11 mouse cellular contexts compared by ENCODE assay signal in the genomic region with DNA sequence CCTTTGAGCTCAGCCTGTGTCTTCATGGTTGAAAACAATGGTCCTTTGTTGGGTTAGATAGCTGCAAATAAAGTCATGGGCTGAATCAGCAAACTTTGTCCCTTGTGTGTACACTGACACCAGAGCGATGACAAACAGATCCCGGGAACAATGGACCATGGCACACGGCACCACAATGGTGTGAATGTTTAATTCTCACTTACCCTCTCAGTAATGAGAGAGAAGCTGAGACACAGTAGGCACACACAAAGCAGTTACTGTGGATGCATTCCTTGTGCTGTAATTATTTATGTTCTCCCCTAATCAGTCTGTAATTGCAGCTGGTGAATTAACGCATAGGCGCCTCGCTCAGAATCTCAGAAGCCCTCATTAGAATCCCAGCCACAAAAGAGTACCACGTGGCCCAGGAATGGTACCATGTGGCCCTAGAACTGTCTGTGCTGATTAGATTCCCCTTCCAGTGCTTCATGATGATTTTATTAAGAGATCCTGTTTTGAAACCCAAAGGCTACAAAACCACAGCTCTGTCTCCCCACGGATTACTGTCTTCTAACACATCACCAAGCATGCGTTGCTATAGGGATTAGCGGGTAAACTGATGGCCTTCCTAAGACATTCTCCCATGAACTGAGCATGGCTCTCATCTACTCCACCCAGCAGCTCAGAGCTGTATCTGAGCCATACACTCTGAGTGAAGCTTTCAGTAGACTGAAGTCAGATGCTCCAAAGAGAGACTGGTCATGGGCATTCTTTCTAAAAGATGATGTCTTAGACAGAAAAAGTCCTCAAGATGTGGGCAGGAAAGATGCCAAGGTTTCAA.
DNase-seq lines count a peak whose midpoint lies in the region; ATAC-seq and TF ChIP-seq lines count a peak whose summit lies in the region.
"Had no signal": no experiment of that assay in that cellular context is flagged by ENCODE, and none has a peak within 500 bp of the region (broad histone marks: within the 10 kb centered on the region; RNA-seq: fewer than 3 reads in every experiment).

No protein-coding gene starts in this region.

- no peak for TF ChIP-seq CTCF in midbrain, postnatal 0 days (IDR thresholded peaks at IDR 0.05)

- ATAC-seq in embryonic facial prominence, embryonic 13.5 days (ENCODE audit: insufficient number of reproducible peaks, insufficient read depth, low FRiP score, low TSS enrichment, low read depth), result no peak
- no peak for ATAC-seq in midbrain, postnatal 0 days (ENCODE audit: low FRiP score)
- no peak for ATAC-seq in midbrain, embryonic 16.5 days
- ATAC-seq in hindbrain, embryonic 13.5 days (ENCODE audit: low FRiP score), result peak; percentile 28; the same call in 1 of the 2 replicates
- ATAC-seq: lung, postnatal 0 days had no signal

- 0 out of 2 replicates have a peak overlapping the region, but pooled peaks have one; percentile 12 for H3K27ac ChIP-seq in embryonic facial prominence, embryonic 13.5 days
- H3K27ac ChIP-seq in embryonic facial prominence, embryonic 10.5 days (replicated peaks), result no peak overlapping the region
- no peak overlapping the region for H3K27ac ChIP-seq in midbrain, postnatal 0 days (ENCODE audit: low read depth, low read length)
- H3K27ac ChIP-seq in midbrain, embryonic 16.5 days (ENCODE audit: low read length), result no peak overlapping the region
- 0 out of 2 replicates have a peak overlapping the region, but pooled peaks have one; percentile 10 for H3K27ac ChIP-seq in hindbrain, embryonic 13.5 days
- H3K27ac ChIP-seq in heart, embryonic 10.5 days, result no peak overlapping the region
- H3K27ac ChIP-seq: heart, embryonic 15.5 days had no signal

- no peak overlapping the region for H3K4me3 ChIP-seq in embryonic facial prominence, embryonic 13.5 days
- H3K4me3 ChIP-seq in embryonic facial prominence, embryonic 10.5 days, result no peak overlapping the region
- no peak overlapping the region for H3K4me3 ChIP-seq in midbrain, postnatal 0 days (ENCODE audit: low read depth, low read length)
- H3K4me3 ChIP-seq in midbrain, embryonic 16.5 days (ENCODE audit: low read depth, low read length), result no peak overlapping the region
- no peak overlapping the region for H3K4me3 ChIP-seq in hindbrain, embryonic 13.5 days
- no peak overlapping the region for H3K4me3 ChIP-seq in heart, embryonic 10.5 days
- H3K4me3 ChIP-seq: heart, embryonic 15.5 days had no signal

- no peak overlapping the region for H3K9ac ChIP-seq in embryonic facial prominence, embryonic 13.5 days
- H3K9ac ChIP-seq in midbrain, postnatal 0 days (replicated peaks; ENCODE audit: low read length, poor library complexity, severe bottlenecking), result no peak overlapping the region
- H3K9ac ChIP-seq in midbrain, embryonic 16.5 days (ENCODE audit: low read depth, low read length), result no peak overlapping the region
- H3K9ac ChIP-seq in hindbrain, embryonic 13.5 days, result no peak overlapping the region
- H3K9ac ChIP-seq: heart, embryonic 15.5 days had no signal

- WGBS in embryonic facial prominence, embryonic 13.5 days, result 55% methylated on average over 10 of the region's 10 CpGs
- WGBS in embryonic facial prominence, embryonic 10.5 days, result 71% methylated on average over 10 of the region's 10 CpGs
- WGBS in midbrain, postnatal 0 days, result 58% methylated on average over 10 of the region's 10 CpGs
- WGBS in midbrain, embryonic 16.5 days, result 44% methylated on average over 10 of the region's 10 CpGs
- 45% methylated on average over 10 of the region's 10 CpGs for WGBS in hindbrain, embryonic 13.5 days
- WGBS in heart, embryonic 10.5 days, result 79% methylated on average over 10 of the region's 10 CpGs

- no peaks in the 10 kb centered on the region for H3K27me3 ChIP-seq in embryonic facial prominence, embryonic 13.5 days
- H3K27me3 ChIP-seq in embryonic facial prominence, embryonic 10.5 days (replicated peaks; ENCODE audit: low read depth, poor library complexity, severe bottlenecking), result no peaks in the 10 kb centered on the region
- no peaks in the 10 kb centered on the region for H3K27me3 ChIP-seq in midbrain, postnatal 0 days (ENCODE audit: insufficient read depth, low read length)
- no peaks in the 10 kb centered on the region for H3K27me3 ChIP-seq in midbrain, embryonic 16.5 days (ENCODE audit: control insufficient read depth, insufficient read depth, low read depth, low read length)
- H3K27me3 ChIP-seq in hindbrain, embryonic 13.5 days, result peaks cover 3% of the 10 kb centered on the region; the same call in 1 of the 2 replicates
- no peaks in the 10 kb centered on the region for H3K27me3 ChIP-seq in heart, embryonic 10.5 days (ENCODE audit: insufficient read depth, poor library complexity, severe bottlenecking)
- H3K27me3 ChIP-seq: heart, embryonic 15.5 days had no signal

- no peak overlapping the region for H3K4me2 ChIP-seq in embryonic facial prominence, embryonic 13.5 days
- H3K4me2 ChIP-seq in midbrain, postnatal 0 days (ENCODE audit: low read depth, low read length, poor library complexity, severe bottlenecking), result no peak overlapping the region
- no peak overlapping the region for H3K4me2 ChIP-seq in midbrain, embryonic 16.5 days (ENCODE audit: low read length)
- no peak overlapping the region for H3K4me2 ChIP-seq in hindbrain, embryonic 13.5 days
- H3K4me2 ChIP-seq: heart, embryonic 15.5 days had no signal

- no peak for DNase-seq in embryonic facial prominence, embryonic 10.5 days (ENCODE audit: low spot score)
- peak; percentile 33 for DNase-seq in midbrain, postnatal 0 days (ENCODE audit: low spot score)
- peak; percentile 97 for DNase-seq in retina, postnatal 1 day
- no peak for DNase-seq in heart, embryonic 10.5 days (ENCODE audit: low spot score)
- DNase-seq in thymus, postnatal 14 days, result no peak
- DNase-seq: cerebellum, postnatal 36 days had no signal

- peaks cover 10% of the 10 kb centered on the region; the same call in 1 of the 2 replicates for H3K4me1 ChIP-seq in embryonic facial prominence, embryonic 13.5 days
- H3K4me1 ChIP-seq in embryonic facial prominence, embryonic 10.5 days, result no peaks in the 10 kb centered on the region
- H3K4me1 ChIP-seq in midbrain, postnatal 0 days (ENCODE audit: insufficient read depth, low read length), result no peaks in the 10 kb centered on the region
- 0 out of 2 replicates have a peak, but pooled peaks cover 3% of the 10 kb centered on the region for H3K4me1 ChIP-seq in midbrain, embryonic 16.5 days (ENCODE audit: control insufficient read depth, insufficient read depth, low read length)
- no peaks in the 10 kb centered on the region; the same call in 1 of the 2 replicates for H3K4me1 ChIP-seq in hindbrain, embryonic 13.5 days (replicated peaks)
- H3K4me1 ChIP-seq in heart, embryonic 10.5 days, result no peaks in the 10 kb centered on the region
- H3K4me1 ChIP-seq: heart, embryonic 15.5 days had no signal

- H3K36me3 ChIP-seq in embryonic facial prominence, embryonic 13.5 days, result no peaks in the 10 kb centered on the region
- H3K36me3 ChIP-seq in embryonic facial prominence, embryonic 10.5 days (replicated peaks), result no peaks in the 10 kb centered on the region
- no peaks in the 10 kb centered on the region for H3K36me3 ChIP-seq in midbrain, postnatal 0 days (ENCODE audit: insufficient read depth, low read length)
- no peaks in the 10 kb centered on the region for H3K36me3 ChIP-seq in midbrain, embryonic 16.5 days (ENCODE audit: control insufficient read depth, insufficient read depth, low read length)
- H3K36me3 ChIP-seq in hindbrain, embryonic 13.5 days, result no peaks in the 10 kb centered on the region
- no peaks in the 10 kb centered on the region for H3K36me3 ChIP-seq in heart, embryonic 10.5 days
- H3K36me3 ChIP-seq: heart, embryonic 15.5 days had no signal

- no peaks in the 10 kb centered on the region for H3K9me3 ChIP-seq in embryonic facial prominence, embryonic 13.5 days
- H3K9me3 ChIP-seq in embryonic facial prominence, embryonic 10.5 days, result no peaks in the 10 kb centered on the region
- no peaks in the 10 kb centered on the region for H3K9me3 ChIP-seq in midbrain, postnatal 0 days (ENCODE audit: low read length)
- H3K9me3 ChIP-seq in midbrain, embryonic 16.5 days (replicated peaks; ENCODE audit: control insufficient read depth, low read length, poor library complexity, severe bottlenecking), result no peaks in the 10 kb centered on the region
- no peaks in the 10 kb centered on the region for H3K9me3 ChIP-seq in hindbrain, embryonic 13.5 days
- no peaks in the 10 kb centered on the region for H3K9me3 ChIP-seq in heart, embryonic 10.5 days
- H3K9me3 ChIP-seq: heart, embryonic 15.5 days had no signal

Comparison
In these comparisons a context has a peak if more than half of its experiments do, and no peak if none do; other contexts are left out.
1. H3K27ac ChIP-seq: peak in embryonic facial prominence, embryonic 13.5 days (single experiment) and hindbrain, embryonic 13.5 days (single experiment); none in embryonic facial prominence, embryonic 10.5 days (single experiment), midbrain, postnatal 0 days (single experiment), midbrain, embryonic 16.5 days (single experiment) and heart, embryonic 10.5 days (single experiment).
2. DNase-seq: peak in midbrain, postnatal 0 days (single experiment) and retina, postnatal 1 day (single experiment); none in embryonic facial prominence, embryonic 10.5 days (single experiment), heart, embryonic 10.5 days (single experiment) and thymus, postnatal 14 days (single experiment).